Mouse (Mus musculus) limb, embryonic 14.5 days (tissue): ENCODE results near the gene Tsfm. TPM values are rescaled to one million over a fixed set of nuclear protein-coding genes. Genes with fewer than 3 reads are reported as not detected.
A peak's percentile ranks its signal among the peaks of the same experiment; 100 is the strongest.

Experiments
- ATAC-seq: fragments of 200-750 bp; cut with Nextera tagmentation; 2 replicates; pipeline ENCODE4 v1.8.0; 2017; ENCODE audit warnings: low read depth, moderate number of reproducible peaks, moderate TSS enrichment; ENCODE audit not compliant: low FRiP score
- DNase-seq: peaks from one replicate; pipeline ENCODE4 v3.0.0-alpha.2; 2015; ENCODE audit warnings: low spot score
- H3K27ac ChIP-seq: fragments of 300-500 bp; sonication (generic); replicated peaks from 2 replicates; pipeline ENCODE4 v1.5.1; 2014; ENCODE audit warnings: low read depth, mild to moderate bottlenecking, low read length, moderate library complexity, mixed read lengths
- H3K27me3 ChIP-seq: fragments of 300-500 bp; sonication (generic); 2 replicates; pipeline ENCODE4 v1.6.1; 2014; ENCODE audit warnings: low read length, mixed read lengths; ENCODE audit not compliant: control insufficient read depth, insufficient read depth
- H3K36me3 ChIP-seq: fragments of 300-500 bp; sonication (generic); 2 replicates; pipeline ENCODE4 v1.6.1; 2014; ENCODE audit warnings: mild to moderate bottlenecking, low read length, moderate library complexity, mixed read lengths; ENCODE audit not compliant: control insufficient read depth, insufficient read depth
- H3K4me1 ChIP-seq: fragments of 300-500 bp; sonication (generic); 2 replicates; pipeline ENCODE4 v1.6.1; 2014; ENCODE audit warnings: antibody characterized with exemption, low read length, mixed read lengths; ENCODE audit not compliant: control insufficient read depth, insufficient read depth
- H3K4me2 ChIP-seq: fragments of 300-500 bp; sonication (generic); replicated peaks from 2 replicates; pipeline ENCODE4 v1.6.1; 2014; ENCODE audit warnings: low read depth, mild to moderate bottlenecking, low read length, moderate library complexity; ENCODE audit not compliant: severe bottlenecking
- H3K4me3 ChIP-seq: fragments of 300-500 bp; sonication (generic); replicated peaks from 2 replicates; pipeline ENCODE4 v1.5.1; 2014; ENCODE audit warnings: low read length
- H3K9ac ChIP-seq: fragments of 300-500 bp; sonication (generic); 2 replicates; pipeline ENCODE4 v1.6.1; 2014; ENCODE audit warnings: mild to moderate bottlenecking, low read depth, low read length, moderate library complexity; ENCODE audit not compliant: severe bottlenecking
- H3K9me3 ChIP-seq: fragments of 300-500 bp; sonication (generic); 2 replicates; pipeline ENCODE4 v1.6.1; 2016; ENCODE audit warnings: low read length; ENCODE audit not compliant: control insufficient read depth
- POLR2A ChIP-seq: fragments of 200-500 bp; IDR thresholded peaks from 2 replicates; pipeline ENCODE4 v1.8.0; 2012; ENCODE audit warnings: inconsistent platforms, mild to moderate bottlenecking, moderate library complexity, borderline replicate concordance; ENCODE audit not compliant: insufficient read depth, insufficient read length; ENCODE audit errors: extremely low read depth
- WGBS: fragments of 180-500 bp; shearing (Covaris S2); extraction: QIAGEN DNeasy Blood & Tissue Kit; methylation state at CpG from one replicate; pipeline ENCODE4 v1.1.7; 2014; 5-methylcytosine and 5-hydroxymethylcytosine counted together
- polyA plus RNA-seq, 2 experiments: library from polyadenylated mRNA; depleted of rRNA in 1 of 2; stranded (reverse) in 1 of 2; unstranded in 1 of 2; fragments of >200 nt; fragmentation: Nextera tagmentation in 1 of 2; extraction: Ambion mirVana in 1 of 2; gene quantifications; 2 replicates each; pipeline versions ENCODE4 v1.2.1 to v1.2.3; 2012 to 2014

Tsfm gene
- polyA plus RNA-seq, 2 experiments = 55.8 to 65.2 TPM

DNA sequence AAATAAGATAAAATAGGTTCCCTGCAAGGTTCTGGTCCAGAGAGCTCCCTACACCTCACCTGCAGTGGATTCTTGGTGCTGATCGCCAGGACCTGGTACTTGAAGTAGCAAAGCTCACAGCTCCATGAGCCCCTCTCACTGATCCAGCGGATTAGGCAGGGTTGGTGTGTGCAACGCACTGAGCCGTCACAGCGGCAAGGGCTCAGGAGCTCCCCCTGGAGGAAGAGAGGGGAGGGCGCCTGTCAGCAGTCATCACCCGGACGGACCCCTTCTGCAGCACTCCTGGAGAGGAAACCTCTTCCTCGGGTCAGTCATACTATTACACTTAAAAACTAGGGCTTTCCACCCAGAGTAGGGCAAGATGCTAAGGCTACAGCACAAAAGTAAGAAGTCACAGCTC lies 27.5 kb upstream of the Tsfm start:
- H3K4me1 ChIP-seq = peaks cover 7% of the 10 kb centered on the region; the same call in 1 of the 2 replicates
- no peaks in the 10 kb centered on the region for H3K9me3 ChIP-seq
- no peak overlapping the region for H3K9ac ChIP-seq
- H3K4me3 ChIP-seq = peak overlapping the region; percentile 75
- TF ChIP-seq POLR2A = no peak
- 2% methylated on average over 9 of the region's 9 CpGs for WGBS
- H3K4me2 ChIP-seq = peak overlapping the region; percentile 94
- H3K27me3 ChIP-seq = peaks cover 11% of the 10 kb centered on the region; the same call in 1 of the 2 replicates
- 0 out of 2 replicates have a peak, but pooled peaks have one; percentile 20 for ATAC-seq
- DNase-seq = peak; percentile 70
- no peak overlapping the region for H3K27ac ChIP-seq
- peaks cover 18% of the 10 kb centered on the region for H3K36me3 ChIP-seq

DNA sequence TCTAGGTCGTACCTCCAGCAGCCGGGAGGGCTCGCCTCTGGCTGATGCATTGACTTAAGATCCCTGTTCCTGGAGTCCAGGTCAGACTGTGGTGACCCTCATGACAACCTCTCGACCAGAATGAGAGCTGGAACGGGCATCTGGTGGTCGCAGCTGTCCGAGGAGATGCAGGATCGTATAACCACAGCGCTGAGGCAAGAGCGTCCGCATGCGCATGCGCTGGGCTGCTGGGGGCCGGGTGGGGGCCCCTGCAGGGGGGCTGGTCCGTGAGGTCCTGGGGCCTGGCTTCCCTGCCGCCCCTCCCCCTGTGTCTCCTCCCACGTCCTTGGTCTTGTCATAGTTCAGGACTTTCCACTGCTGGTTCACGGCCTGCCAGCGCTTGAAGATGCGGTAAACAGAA lies 25.9 kb upstream of the Tsfm start:
- Histone ChIP-seq H3K36me3 (peaks cover 18% of the 10 kb centered on the region), H3K4me3 (no peak overlapping the region), H3K27me3 (peaks cover 18% of the 10 kb centered on the region; the same call in 1 of the 2 replicates), H3K4me1 (peaks cover 7% of the 10 kb centered on the region; the same call in 1 of the 2 replicates), H3K27ac (no peak overlapping the region), H3K9ac (no peak overlapping the region), H3K4me2 (no peak overlapping the region), H3K9me3 (no peaks in the 10 kb centered on the region)
- no peak for TF ChIP-seq POLR2A
- WGBS = 81% methylated on average over 20 of the region's 20 CpGs
- no peak for ATAC-seq
- DNase-seq = no peak

GRCm38 (mm10) chr10:127055406-127055805 lies 24.8 kb upstream of the Tsfm start:
- WGBS = 86% methylated on average over 8 of the region's 8 CpGs
- no peak overlapping the region for H3K27ac ChIP-seq

DNA sequence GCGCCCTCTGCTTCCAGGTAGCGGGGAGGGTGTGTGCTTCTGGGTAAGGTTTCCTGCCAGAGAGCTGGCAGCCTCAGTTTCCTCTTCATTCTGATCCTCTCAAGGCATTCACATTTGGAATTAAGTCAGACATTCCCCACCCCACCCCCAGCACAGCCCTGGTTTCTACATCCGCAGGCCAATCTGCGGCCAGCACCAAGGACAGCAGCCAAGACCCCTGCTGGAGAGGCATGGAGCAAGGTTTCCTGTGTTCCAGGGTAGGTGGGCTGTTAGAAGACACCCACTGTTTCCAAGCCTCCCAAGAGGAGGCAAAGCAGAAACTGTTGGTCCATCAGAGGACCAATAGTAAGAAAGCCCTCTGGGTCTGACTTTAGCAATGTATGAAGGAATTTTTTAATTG lies 24.0 kb upstream of the Tsfm start:
- Histone ChIP-seq H3K36me3 (peaks cover 18% of the 10 kb centered on the region), H3K9ac (no peak overlapping the region), H3K27ac (no peak overlapping the region), H3K4me2 (no peak overlapping the region), H3K27me3 (peaks cover 24% of the 10 kb centered on the region), H3K9me3 (no peaks in the 10 kb centered on the region), H3K4me3 (no peak overlapping the region), H3K4me1 (peaks cover 9% of the 10 kb centered on the region; the same call in 1 of the 2 replicates)
- WGBS = 57% methylated on average over 4 of the region's 4 CpGs
- TF ChIP-seq POLR2A = no peak
- ATAC-seq (no peak), DNase-seq (no peak)

More at GRCm38 (mm10) chr10:127055406-127055805, 24.8 kb upstream of the Tsfm start:
- Histone ChIP-seq H3K27me3 (peaks cover 20% of the 10 kb centered on the region), H3K9ac (no peak overlapping the region), H3K4me1 (peaks cover 7% of the 10 kb centered on the region; the same call in 1 of the 2 replicates), H3K4me2 (no peak overlapping the region), H3K4me3 (no peak overlapping the region), H3K36me3 (peaks cover 18% of the 10 kb centered on the region), H3K9me3 (no peaks in the 10 kb centered on the region)
- no peak for TF ChIP-seq POLR2A
- ATAC-seq (no peak), DNase-seq (no peak)

- ATAC-seq (no peak), DNase-seq (no peak)
- no peak for TF ChIP-seq POLR2A
- H3K9me3 ChIP-seq = no peaks in the 10 kb centered on the region
- no peak overlapping the region for H3K4me3 ChIP-seq
- H3K27ac ChIP-seq = no peak overlapping the region
- H3K4me2 ChIP-seq = no peak overlapping the region
- no peak overlapping the region for H3K9ac ChIP-seq
- WGBS = 26% methylated on average over 10 of the region's 10 CpGs
- peaks cover 43% of the 10 kb centered on the region for H3K27me3 ChIP-seq
- peaks cover 3% of the 10 kb centered on the region; the same call in 1 of the 2 replicates for H3K4me1 ChIP-seq
- peaks cover 6% of the 10 kb centered on the region for H3K36me3 ChIP-seq
Observed at GRCm38 (mm10) chr10:127050119-127050474, 19.5 kb upstream of the Tsfm start.
